Mouse (Mus musculus) cortical plate, adult 2 months (tissue): ENCODE measurements around the gene Spata1.

ENCODE experiments used
- CTCF ChIP-seq: fragments of 200-500 bp; IDR thresholded peaks from 2 replicates; pipeline ENCODE4 v1.5.1; 2011; ENCODE audit warnings: mild to moderate bottlenecking, control low read depth, low read length; ENCODE audit not compliant: insufficient read depth; ENCODE audit errors: extremely low read depth
- POLR2A ChIP-seq: fragments of 200-500 bp; IDR thresholded peaks from 2 replicates; pipeline ENCODE4 v1.6.1; 2011; ENCODE audit warnings: mild to moderate bottlenecking, low read length, control low read depth; ENCODE audit not compliant: insufficient read depth; ENCODE audit errors: extremely low read depth

DNA sequence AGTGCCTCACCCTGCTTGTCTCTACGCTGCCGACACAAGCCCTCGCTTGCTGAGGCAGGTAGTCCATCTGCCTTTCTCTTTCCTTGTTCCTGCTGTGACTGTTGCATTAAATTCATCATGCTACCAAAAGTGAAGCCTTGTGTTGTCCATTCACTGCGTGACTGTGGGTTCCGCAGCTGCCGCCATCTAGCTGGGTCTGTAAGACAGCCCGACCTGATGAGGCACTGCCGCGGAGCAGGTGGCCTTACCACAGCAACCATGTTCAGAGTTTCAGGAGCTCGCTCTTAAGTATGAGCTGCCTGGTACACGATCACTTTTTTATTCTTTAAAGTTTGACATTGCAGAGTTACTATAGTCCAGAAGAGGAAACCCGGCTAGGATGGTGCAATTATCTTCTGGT, 59.5 kb downstream of the Spata1 start:
- TF ChIP-seq CTCF (no peak), POLR2A (no peak)
